ENCODE assay signal across 8 mouse cellular contexts in genomic region chr2:52590340-52590969, GRCm38 (mm10).
DNase-seq lines count a peak whose midpoint lies in the region; ATAC-seq and TF ChIP-seq lines count a peak whose summit lies in the region.

No protein-coding gene starts in this region.

- no peak for TF ChIP-seq RAD21 in MEL (IDR thresholded peaks at IDR 0.05; ENCODE audit: low read depth, low read length)

- TF ChIP-seq POLR2A in MEL (IDR thresholded peaks at IDR 0.05; ENCODE audit: control insufficient read depth in 1 of 2, insufficient read depth in 1 of 2, low read depth in 1 of 2, low read length in 2 of 2, poor library complexity in 1 of 2) = no peak

- H3K4me3 ChIP-seq in heart, embryonic 10.5 days = no peak overlapping the region
- 0 out of 4 replicates have a peak overlapping the region, but pooled peaks of 1 of the 2 experiments have one; percentile 12 for H3K4me3 ChIP-seq in MEL (ENCODE audit: control insufficient read depth in 1 of 2, insufficient read depth in 1 of 2, low read depth in 2 of 2, low read length in 2 of 2)
- H3K4me3 ChIP-seq in forebrain, embryonic 14.5 days (ENCODE audit: low read depth, low read length) = no peak overlapping the region
- H3K4me3 ChIP-seq in liver, embryonic 14.5 days (ENCODE audit: insufficient read depth in 1 of 2, low read depth in 2 of 2, low read length in 2 of 2) = no peak overlapping the region

- peaks cover 16% of the 10 kb centered on the region for H3K4me1 ChIP-seq in heart, embryonic 10.5 days
- 0 out of 4 replicates have a peak, but pooled peaks cover 0 to 4% of the 10 kb centered on the region in 2 experiments for H3K4me1 ChIP-seq in MEL (ENCODE audit: control insufficient read depth in 1 of 2, insufficient read depth in 2 of 2, low read length in 2 of 2)
- 0 out of 2 replicates have a peak, but pooled peaks cover 3% of the 10 kb centered on the region for H3K4me1 ChIP-seq in forebrain, embryonic 14.5 days (ENCODE audit: control insufficient read depth, insufficient read depth, low read length)
- peaks cover 26 to 51% of the 10 kb centered on the region in 2 experiments for H3K4me1 ChIP-seq in liver, embryonic 14.5 days (replicated peaks; ENCODE audit: control insufficient read depth in 2 of 2, insufficient read depth in 2 of 2, low read length in 1 of 2)

- H3K9ac ChIP-seq in MEL (ENCODE audit: control insufficient read depth, low read depth, low read length, poor library complexity, severe bottlenecking) = peak overlapping the region; percentile 33; the same call in 1 of the 2 replicates
- no peak overlapping the region for H3K9ac ChIP-seq in forebrain, embryonic 14.5 days (ENCODE audit: low read length)
- H3K9ac ChIP-seq in liver, embryonic 14.5 days (replicated peaks) = no peak overlapping the region; the same call in 1 of the 2 replicates

- H3K9me3 ChIP-seq in heart, embryonic 10.5 days = no peaks in the 10 kb centered on the region
- no peaks in the 10 kb centered on the region for H3K9me3 ChIP-seq in MEL (replicated peaks; ENCODE audit: insufficient read depth, low read length)
- no peaks in the 10 kb centered on the region for H3K9me3 ChIP-seq in forebrain, embryonic 14.5 days (replicated peaks; ENCODE audit: control insufficient read depth, low read length)
- no peaks in the 10 kb centered on the region for H3K9me3 ChIP-seq in liver, embryonic 14.5 days (ENCODE audit: control insufficient read depth, low read length)

- H3K79me2 ChIP-seq in MEL (ENCODE audit: control insufficient read depth, insufficient read depth, low read length, poor library complexity) = no peaks in the 10 kb centered on the region

- WGBS in heart, embryonic 10.5 days = 53% methylated on average over 7 of the region's 7 CpGs
- WGBS in forebrain, embryonic 14.5 days = 57% methylated on average over 7 of the region's 7 CpGs
- 58% methylated on average over 7 of the region's 7 CpGs for WGBS in liver, embryonic 14.5 days (ENCODE audit: insufficient replicate concordance)

- peak overlapping the region; percentile 84 for H3K27ac ChIP-seq in heart, embryonic 10.5 days
- no peak overlapping the region for H3K27ac ChIP-seq in MEL (ENCODE audit: control insufficient read depth, low read depth, low read length)
- H3K27ac ChIP-seq in forebrain, embryonic 14.5 days (ENCODE audit: low read depth, low read length) = peak overlapping the region; percentile 40; the same call in 1 of the 2 replicates
- H3K27ac ChIP-seq in liver, embryonic 14.5 days = no peak overlapping the region

- TF ChIP-seq EP300 in MEL (IDR thresholded peaks at IDR 0.05; ENCODE audit: low read depth in 1 of 2, low read length in 2 of 2) = no peak
- no peak for TF ChIP-seq EP300 in liver, embryonic 14.5 days (IDR thresholded peaks at IDR 0.05; ENCODE audit: low read depth)

- intact Hi-C loops in heart, postnatal 25 days (cut with DNase I) = loop anchor here (5.0 kb wide), 3 partner anchors 103 to 288 kb away; no protein-coding TSS in a partner anchor

- peak; percentile 52 for ATAC-seq in forebrain, embryonic 14.5 days
- ATAC-seq in liver, embryonic 14.5 days (ENCODE audit: insufficient read depth) = no peak
- no peak for ATAC-seq in monocyte, adult 5-6 weeks (replicated peaks; ENCODE audit: insufficient number of reproducible peaks, low FRiP score, low TSS enrichment, poor library complexity, severe bottlenecking)

- no peak for DNase-seq in heart, embryonic 10.5 days (ENCODE audit: low spot score)
- no peak for DNase-seq in heart, postnatal 25 days (ENCODE audit: low spot score)
- no peak for DNase-seq in MEL (ENCODE audit: low read depth, low spot score)
- peak; percentile 22 for DNase-seq in forebrain, embryonic 14.5 days (ENCODE audit: low spot score)
- DNase-seq in liver, embryonic 14.5 days (ENCODE audit: low read depth in 3 of 3, low spot score in 3 of 3) = no peak
- no peak for DNase-seq in lung, postnatal 10 days
- DNase-seq in adrenal gland, postnatal 36 days = no peak

- no peaks in the 10 kb centered on the region for H3K36me3 ChIP-seq in heart, embryonic 10.5 days
- H3K36me3 ChIP-seq in MEL (ENCODE audit: control insufficient read depth in 1 of 2, insufficient read depth in 2 of 2, low read length in 2 of 2) = no peaks in the 10 kb centered on the region
- no peaks in the 10 kb centered on the region for H3K36me3 ChIP-seq in forebrain, embryonic 14.5 days (ENCODE audit: control insufficient read depth, insufficient read depth, low read length)
- no peaks in the 10 kb centered on the region for H3K36me3 ChIP-seq in liver, embryonic 14.5 days (replicated peaks; ENCODE audit: control insufficient read depth, insufficient read depth, low read depth)

- H3K27me3 ChIP-seq in heart, embryonic 10.5 days (ENCODE audit: insufficient read depth, poor library complexity, severe bottlenecking) = no peaks in the 10 kb centered on the region
- no peaks in the 10 kb centered on the region for H3K27me3 ChIP-seq in MEL (ENCODE audit: control insufficient read depth in 1 of 2, insufficient read depth in 2 of 2, low read length in 2 of 2)
- no peaks in the 10 kb centered on the region for H3K27me3 ChIP-seq in forebrain, embryonic 14.5 days (replicated peaks; ENCODE audit: control insufficient read depth, insufficient read depth, low read length)
- no peaks in the 10 kb centered on the region for H3K27me3 ChIP-seq in liver, embryonic 14.5 days (ENCODE audit: control insufficient read depth, insufficient read depth, low read length)

- H3K4me2 ChIP-seq in forebrain, embryonic 14.5 days (ENCODE audit: low read length) = no peak overlapping the region
- H3K4me2 ChIP-seq in liver, embryonic 14.5 days (ENCODE audit: low read depth) = peak overlapping the region; percentile 31; the same call in 1 of the 2 replicates

- no peak for TF ChIP-seq CTCF in MEL (IDR thresholded peaks at IDR 0.05 in 2 of 3, conservative IDR thresholded peaks at IDR 0.05 in 1 of 3; ENCODE audit: control insufficient read depth in 1 of 3, insufficient read depth in 1 of 3, low read depth in 2 of 3, low read length in 3 of 3, poor library complexity in 1 of 3, severe bottlenecking in 1 of 3)
- TF ChIP-seq CTCF in liver, embryonic 14.5 days (IDR thresholded peaks at IDR 0.05; ENCODE audit: low read depth) = no peak

TF ChIP-seq in MEL, 35 proteins besides CTCF, POLR2A, EP300 and RAD21:
- no peak for TF ChIP-seq CHD1 (IDR thresholded peaks at IDR 0.05; ENCODE audit: low read depth, low read length)
TF ChIP-seq in MEL: peak in this region for 0.

Comparison
In these comparisons a context has a peak if more than half of its experiments do, and no peak if none do; other contexts are left out.
1. H3K27ac ChIP-seq: peak in heart, embryonic 10.5 days (single experiment) and forebrain, embryonic 14.5 days (single experiment); none in MEL (single experiment) and liver, embryonic 14.5 days (single experiment).